Mouse (Mus musculus): ENCODE results near the gene Tmem177.

The Tmem177 gene

GRCm38 (mm10) chr1:119912953-119913814 lies at the start of gene Tmem177:
Tmem177 (minus strand) TSS chr1:119913208.
- peak; percentile 94 for DNase-seq (ENCODE audit: low spot score)

- no peak for DNase-seq (ENCODE audit: low spot score)
Observed at GRCm38 (mm10) chr1:119959920-119960319, 46.9 kb upstream of the Tmem177 start.

GRCm38 (mm10) chr1:119959464-119959863 lies 46.5 kb upstream of the Tmem177 start:
- no peak for DNase-seq (ENCODE audit: low spot score)

- DNase-seq (ENCODE audit: low spot score) = no peak
Observed at GRCm38 (mm10) chr1:119957716-119958222, 44.8 kb upstream of the Tmem177 start.

- no peak for DNase-seq (ENCODE audit: low spot score)
Observed at GRCm38 (mm10) chr1:119954680-119955079, 41.7 kb upstream of the Tmem177 start.

- DNase-seq (ENCODE audit: low spot score) = no peak
Observed at GRCm38 (mm10) chr1:119953456-119953855, 40.4 kb upstream of the Tmem177 start.

- DNase-seq (ENCODE audit: low spot score) = no peak
Observed at GRCm38 (mm10) chr1:119950086-119950485, 37.1 kb upstream of the Tmem177 start.

- DNase-seq (ENCODE audit: low spot score) = peak; percentile 9
Observed at GRCm38 (mm10) chr1:119936861-119937260, 23.9 kb upstream of the Tmem177 start.

GRCm38 (mm10) chr1:119931421-119932150 lies 18.6 kb upstream of the Tmem177 start:
- no peak for DNase-seq (ENCODE audit: low spot score)

- DNase-seq (ENCODE audit: low spot score) = peak; percentile 54
Observed at GRCm38 (mm10) chr1:119929715-119930114, 16.7 kb upstream of the Tmem177 start.

- peak; percentile 25 for DNase-seq (ENCODE audit: low spot score)
Observed at GRCm38 (mm10) chr1:119919299-119919698, 6.3 kb upstream of the Tmem177 start.

GRCm38 (mm10) chr1:119916823-119917371 lies 3.9 kb upstream of the Tmem177 start:
- no peak for DNase-seq (ENCODE audit: low spot score)

- DNase-seq (ENCODE audit: low spot score) = no peak
Observed at GRCm38 (mm10) chr1:119907206-119907748, 5.7 kb downstream of the Tmem177 start.

GRCm38 (mm10) chr1:119903231-119903620 lies 9.8 kb downstream of the Tmem177 start:
- no peak for DNase-seq (ENCODE audit: low spot score)

- peak; percentile 23 for DNase-seq (ENCODE audit: low spot score)
Observed at GRCm38 (mm10) chr1:119902551-119903230, 10.3 kb downstream of the Tmem177 start.

- DNase-seq (ENCODE audit: low spot score) = no peak
Observed at GRCm38 (mm10) chr1:119899195-119900123, 13.5 kb downstream of the Tmem177 start.

- DNase-seq (ENCODE audit: low spot score) = peak; percentile 65
Observed at GRCm38 (mm10) chr1:119894936-119895335, 18.1 kb downstream of the Tmem177 start.

- DNase-seq (ENCODE audit: low spot score) = no peak
Observed at GRCm38 (mm10) chr1:119893600-119893999, 19.4 kb downstream of the Tmem177 start.

GRCm38 (mm10) chr1:119892933-119893332 lies 20.1 kb downstream of the Tmem177 start:
- DNase-seq (ENCODE audit: low spot score) = no peak

- no peak for DNase-seq (ENCODE audit: low spot score)
Observed at GRCm38 (mm10) chr1:119891865-119892264, 21.1 kb downstream of the Tmem177 start.

GRCm38 (mm10) chr1:119891149-119891548 lies 21.9 kb downstream of the Tmem177 start:
- DNase-seq (ENCODE audit: low spot score) = no peak

Data from embryo, embryonic 10 days (tissue).